In the genomic region with DNA sequence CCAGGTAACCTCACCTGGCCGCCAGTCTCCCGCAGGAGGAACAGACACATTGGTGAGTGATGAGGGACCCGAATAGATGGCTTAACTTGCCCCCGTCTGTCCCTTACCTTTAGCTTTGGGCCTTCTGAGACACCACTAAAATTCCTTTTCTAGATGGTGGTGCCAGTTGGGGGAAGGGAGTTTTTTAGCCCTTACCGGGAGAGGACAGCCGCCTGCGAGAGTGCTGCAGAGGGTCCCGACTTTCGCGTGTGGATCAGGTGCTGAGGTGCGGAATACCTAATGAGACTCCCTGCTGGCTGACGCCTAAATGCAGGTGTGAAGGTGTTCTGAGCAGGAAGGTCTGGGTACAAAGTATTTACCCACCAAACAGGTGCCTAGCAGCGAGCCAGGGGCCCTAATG, we compare ENCODE assay signal across 8 mouse cellular contexts. TPM values are rescaled to one million over a fixed set of nuclear protein-coding genes. Genes with fewer than 3 reads are reported as not detected.
DNase-seq lines count a peak whose midpoint lies in the region; ATAC-seq lines count a peak whose summit lies in the region.

No protein-coding gene starts in this region.

- no peaks in the 10 kb centered on the region for H3K36me3 ChIP-seq in kidney, embryonic 15.5 days
- H3K36me3 ChIP-seq in embryonic facial prominence, embryonic 12.5 days = no peaks in the 10 kb centered on the region
- H3K36me3 ChIP-seq in hindbrain, embryonic 15.5 days = no peaks in the 10 kb centered on the region
- H3K36me3 ChIP-seq in midbrain, embryonic 16.5 days (ENCODE audit: control insufficient read depth, insufficient read depth, low read length) = no peaks in the 10 kb centered on the region

- no peaks in the 10 kb centered on the region for H3K9me3 ChIP-seq in kidney, embryonic 15.5 days (replicated peaks)
- no peaks in the 10 kb centered on the region for H3K9me3 ChIP-seq in embryonic facial prominence, embryonic 12.5 days
- no peaks in the 10 kb centered on the region for H3K9me3 ChIP-seq in hindbrain, embryonic 15.5 days
- H3K9me3 ChIP-seq in midbrain, embryonic 16.5 days (replicated peaks; ENCODE audit: control insufficient read depth, low read length, poor library complexity, severe bottlenecking) = peaks cover 2% of the 10 kb centered on the region; the same call in 1 of the 2 replicates

- WGBS in kidney, embryonic 15.5 days = under 1% methylated on average over 13 of the region's 13 CpGs
- WGBS in embryonic facial prominence, embryonic 12.5 days = 3% methylated on average over 13 of the region's 13 CpGs
- WGBS in hindbrain, embryonic 15.5 days = 1% methylated on average over 13 of the region's 13 CpGs
- 1% methylated on average over 13 of the region's 13 CpGs for WGBS in midbrain, embryonic 16.5 days

- no peak overlapping the region for H3K9ac ChIP-seq in kidney, embryonic 15.5 days
- no peak overlapping the region for H3K9ac ChIP-seq in embryonic facial prominence, embryonic 12.5 days
- H3K9ac ChIP-seq in hindbrain, embryonic 15.5 days = peak overlapping the region; percentile 93
- peak overlapping the region; percentile 94 for H3K9ac ChIP-seq in midbrain, embryonic 16.5 days (ENCODE audit: low read depth, low read length)

- H3K4me3 ChIP-seq in kidney, embryonic 15.5 days (replicated peaks) = peak overlapping the region; percentile 47
- H3K4me3 ChIP-seq in embryonic facial prominence, embryonic 12.5 days = peak overlapping the region; percentile 46
- peak overlapping the region; percentile 86 for H3K4me3 ChIP-seq in hindbrain, embryonic 15.5 days
- H3K4me3 ChIP-seq in midbrain, embryonic 16.5 days (ENCODE audit: low read depth, low read length) = peak overlapping the region; percentile 83

- peak overlapping the region; percentile 72 for H3K4me2 ChIP-seq in kidney, embryonic 15.5 days
- H3K4me2 ChIP-seq in embryonic facial prominence, embryonic 12.5 days (replicated peaks) = peak overlapping the region; percentile 91
- H3K4me2 ChIP-seq in hindbrain, embryonic 15.5 days = peak overlapping the region; percentile 82
- peak overlapping the region; percentile 83 for H3K4me2 ChIP-seq in midbrain, embryonic 16.5 days (ENCODE audit: low read length)

- no peak for ATAC-seq in kidney, embryonic 15.5 days (replicated peaks; ENCODE audit: low FRiP score)
- no peak for ATAC-seq in embryonic facial prominence, embryonic 12.5 days (ENCODE audit: insufficient number of reproducible peaks, insufficient read depth, low FRiP score, low TSS enrichment)
- ATAC-seq in hindbrain, embryonic 15.5 days (ENCODE audit: low FRiP score, low read depth) = peak; percentile 57
- peak; percentile 47 for ATAC-seq in midbrain, embryonic 16.5 days

- peaks cover 13% of the 10 kb centered on the region for H3K4me1 ChIP-seq in kidney, embryonic 15.5 days
- H3K4me1 ChIP-seq in embryonic facial prominence, embryonic 12.5 days = peaks cover 13% of the 10 kb centered on the region
- H3K4me1 ChIP-seq in hindbrain, embryonic 15.5 days (replicated peaks) = peaks cover 18% of the 10 kb centered on the region
- H3K4me1 ChIP-seq in midbrain, embryonic 16.5 days (ENCODE audit: control insufficient read depth, insufficient read depth, low read length) = peaks cover 20% of the 10 kb centered on the region; the same call in 1 of the 2 replicates

- no peak for DNase-seq in kidney, postnatal 10 days
- DNase-seq in left cerebral cortex, postnatal 4 days = no peak
- no peak for DNase-seq in kidney, adult 8-10 months
- no peak for DNase-seq in yolk sac, embryonic 10.5 days (ENCODE audit: low spot score)

- no peak overlapping the region for H3K27ac ChIP-seq in kidney, embryonic 15.5 days
- no peak overlapping the region for H3K27ac ChIP-seq in embryonic facial prominence, embryonic 12.5 days
- H3K27ac ChIP-seq in hindbrain, embryonic 15.5 days (replicated peaks) = peak overlapping the region; percentile 87
- peak overlapping the region; percentile 88 for H3K27ac ChIP-seq in midbrain, embryonic 16.5 days (ENCODE audit: low read length)

- intact Hi-C loops in left cerebral cortex, postnatal 4 days (cut with DNase I) = no loop called here

- peaks cover 70% of the 10 kb centered on the region for H3K27me3 ChIP-seq in kidney, embryonic 15.5 days
- H3K27me3 ChIP-seq in embryonic facial prominence, embryonic 12.5 days = peaks cover 50% of the 10 kb centered on the region
- H3K27me3 ChIP-seq in hindbrain, embryonic 15.5 days = no peaks in the 10 kb centered on the region
- H3K27me3 ChIP-seq in midbrain, embryonic 16.5 days (ENCODE audit: control insufficient read depth, insufficient read depth, low read depth, low read length) = no peaks in the 10 kb centered on the region

RNA-seq across cellular contexts. Expression of a gene that starts 0.4 kb away (rescaled TPM):
- 0.38 and 0.41 TPM in 2 replicates for polyA plus RNA-seq in kidney, embryonic 15.5 days (2015; fragmentation: Nextera tagmentation; extraction: Ambion mirVana)
- 0.10 TPM in 1 of 2 replicates, not detected in the other for polyA plus RNA-seq in embryonic facial prominence, embryonic 12.5 days (2016; fragmentation: Nextera tagmentation; extraction: Ambion mirVana)
- polyA plus RNA-seq in hindbrain, embryonic 15.5 days (2015; fragmentation: Nextera tagmentation; extraction: Ambion mirVana) = 10.9 and 11.8 TPM in 2 replicates
- 10.5 and 11.9 TPM in 2 replicates for polyA plus RNA-seq in midbrain, embryonic 16.5 days (2015; fragmentation: Nextera tagmentation; extraction: Ambion mirVana)
- total RNA-seq in left cerebral cortex, postnatal 4 days (2021) = 10 to 100 TPM; 19.4 to 23.5 TPM

RNA-seq across cellular contexts. Expression of a gene that starts 39.5 kb away (rescaled TPM):
- 101 and 151 TPM in 2 replicates for polyA plus RNA-seq in kidney, embryonic 15.5 days (2015; fragmentation: Nextera tagmentation; extraction: Ambion mirVana)
- polyA plus RNA-seq in embryonic facial prominence, embryonic 12.5 days (2016; fragmentation: Nextera tagmentation; extraction: Ambion mirVana) = 218 and 260 TPM in 2 replicates
- polyA plus RNA-seq in hindbrain, embryonic 15.5 days (2015; fragmentation: Nextera tagmentation; extraction: Ambion mirVana) = 1.4 and 6.4 TPM in 2 replicates
- 0.51 and 0.97 TPM in 2 replicates for polyA plus RNA-seq in midbrain, embryonic 16.5 days (2015; fragmentation: Nextera tagmentation; extraction: Ambion mirVana)
- total RNA-seq in left cerebral cortex, postnatal 4 days (2021) = not detected

Comparison
In these comparisons a context has a peak if more than half of its experiments do, and no peak if none do; other contexts are left out.
1. ATAC-seq: peak in hindbrain, embryonic 15.5 days (single experiment) and midbrain, embryonic 16.5 days (single experiment); none in kidney, embryonic 15.5 days (single experiment) and embryonic facial prominence, embryonic 12.5 days (single experiment).
2. H3K27ac ChIP-seq: peak in hindbrain, embryonic 15.5 days (single experiment) and midbrain, embryonic 16.5 days (single experiment); none in kidney, embryonic 15.5 days (single experiment) and embryonic facial prominence, embryonic 12.5 days (single experiment).
3. H3K9ac ChIP-seq: peak in hindbrain, embryonic 15.5 days (single experiment) and midbrain, embryonic 16.5 days (single experiment); none in kidney, embryonic 15.5 days (single experiment) and embryonic facial prominence, embryonic 12.5 days (single experiment).
4. RNA of a gene that starts 39.5 kb away (polyA plus RNA-seq): 218 to 260 TPM in embryonic facial prominence, embryonic 12.5 days and 101 to 151 TPM in kidney, embryonic 15.5 days; 1.4 to 6.4 TPM in hindbrain, embryonic 15.5 days and 0.51 to 0.97 TPM in midbrain, embryonic 16.5 days; every median in the first group is over 10 times any median in the second.
5. Peak in every context shown above with its lines, with median percentiles within 50 percentile points of each other: H3K4me2 ChIP-seq and H3K4me3 ChIP-seq.